Mouse (Mus musculus) intestine, embryonic 16.5 days (tissue): ENCODE measurements around the gene Tmem273. TPM values are rescaled to one million over a fixed set of nuclear protein-coding genes. Genes with fewer than 3 reads are reported as not detected.

ENCODE experiments used
- ATAC-seq: fragments of 200-750 bp; cut with Nextera tagmentation; 2 replicates; pipeline ENCODE4 v1.8.0; 2017; ENCODE audit warnings: moderate TSS enrichment, moderate library complexity
- H3K27ac ChIP-seq: fragments of 300-500 bp; sonication (generic); 2 replicates; pipeline ENCODE4 v1.5.1; 2014; ENCODE audit warnings: mild to moderate bottlenecking, low read length
- H3K27me3 ChIP-seq: fragments of 300-500 bp; sonication (generic); replicated peaks from 2 replicates; pipeline ENCODE4 v1.6.1; 2014; ENCODE audit warnings: low read length, control low read depth, mixed read lengths; ENCODE audit not compliant: control insufficient read depth, insufficient read depth
- H3K36me3 ChIP-seq: fragments of 300-500 bp; sonication (generic); 2 replicates; pipeline ENCODE4 v1.6.1; 2014; ENCODE audit warnings: low read length, control low read depth; ENCODE audit not compliant: control insufficient read depth, insufficient read depth
- H3K4me1 ChIP-seq: fragments of 300-500 bp; sonication (generic); 2 replicates; pipeline ENCODE4 v1.6.1; 2014; ENCODE audit warnings: low read length, control low read depth, mixed read lengths; ENCODE audit not compliant: control insufficient read depth, insufficient read depth
- H3K4me2 ChIP-seq: fragments of 300-500 bp; sonication (generic); 2 replicates; pipeline ENCODE4 v1.6.1; 2014; ENCODE audit warnings: low read depth, low read length, control low read depth
- H3K4me3 ChIP-seq: fragments of 300-500 bp; sonication (generic); 2 replicates; pipeline ENCODE4 v1.5.1; 2014; ENCODE audit warnings: mild to moderate bottlenecking, low read length
- H3K9ac ChIP-seq: fragments of 300-500 bp; sonication (generic); 2 replicates; pipeline ENCODE4 v1.6.1; 2014; ENCODE audit warnings: low read depth, low read length
- H3K9me3 ChIP-seq: fragments of 300-500 bp; sonication (generic); 2 replicates; pipeline ENCODE4 v1.6.1; 2016; ENCODE audit warnings: low read length, control low read depth; ENCODE audit not compliant: control insufficient read depth
- WGBS: fragments of 180-500 bp; shearing (Covaris S2); extraction: QIAGEN DNeasy Blood & Tissue Kit; methylation state at CpG from one replicate; pipeline ENCODE4 v1.1.7; 2014; 5-methylcytosine and 5-hydroxymethylcytosine counted together
- polyA plus RNA-seq: library from polyadenylated mRNA; unstranded; fragments of >200 nt; fragmentation: Nextera tagmentation; extraction: Ambion mirVana; gene quantifications from 2 replicates; pipeline ENCODE4 v1.2.1, GENCODE M21; 2015

The Tmem273 gene
- polyA plus RNA-seq = 2.2 and 2.5 TPM in 2 replicates

GRCm38 (mm10) chr14:32785556-32786130 lies at the start of gene Tmem273:
TSS of gene Tmem273 (plus strand) at chr14:32785963.
- H3K9me3 ChIP-seq = no peaks in the 10 kb centered on the region
- no peak within 1 kb of the TSS for H3K4me2 ChIP-seq
- H3K27me3 ChIP-seq = no peaks in the 10 kb centered on the region
- H3K4me1 ChIP-seq = 0 out of 2 replicates have a peak, but pooled peaks cover 3% of the 10 kb centered on the region
- no peak within 1 kb of the TSS for H3K4me3 ChIP-seq
- WGBS = 72% methylated on average over 3 of the region's 3 CpGs
- ATAC-seq = no peak
- no peaks in the 10 kb centered on the region for H3K36me3 ChIP-seq
- no peak within 1 kb of the TSS for H3K9ac ChIP-seq
- H3K27ac ChIP-seq = no peak within 1 kb of the TSS

- no peak overlapping the region for H3K4me3 ChIP-seq
- H3K27ac ChIP-seq = no peak overlapping the region
- no peaks in the 10 kb centered on the region for H3K9me3 ChIP-seq
- H3K4me1 ChIP-seq = no peaks in the 10 kb centered on the region
- ATAC-seq = no peak
- no peaks in the 10 kb centered on the region for H3K27me3 ChIP-seq
- no peak overlapping the region for H3K4me2 ChIP-seq
- H3K9ac ChIP-seq = no peak overlapping the region
- H3K36me3 ChIP-seq = no peaks in the 10 kb centered on the region
- 80% methylated on average over 6 of the region's 6 CpGs for whole genome bisulfite sequencing
These were observed 49.2 kb upstream of the Tmem273 start for GRCm38 (mm10) chr14:32736561-32736960.

GRCm38 (mm10) chr14:32738586-32738985 lies 47.2 kb upstream of the Tmem273 start:
- H3K4me3 ChIP-seq = no peak overlapping the region
- 89% methylated on average over 5 of the region's 5 CpGs for WGBS
- no peaks in the 10 kb centered on the region for H3K4me1 ChIP-seq
- ATAC-seq = no peak
- H3K9me3 ChIP-seq = no peaks in the 10 kb centered on the region
- no peak overlapping the region for H3K9ac ChIP-seq
- H3K27ac ChIP-seq = no peak overlapping the region
- no peak overlapping the region for H3K4me2 ChIP-seq
- H3K27me3 ChIP-seq = no peaks in the 10 kb centered on the region
- no peaks in the 10 kb centered on the region for H3K36me3 ChIP-seq

GRCm38 (mm10) chr14:32748519-32748918 lies 37.2 kb upstream of the Tmem273 start:
- H3K9me3 ChIP-seq = no peaks in the 10 kb centered on the region
- no peak overlapping the region for H3K27ac ChIP-seq
- no peak overlapping the region for H3K4me2 ChIP-seq
- no peak overlapping the region for H3K9ac ChIP-seq
- 75% methylated on average over 6 of the region's 6 CpGs for WGBS
- H3K4me1 ChIP-seq = no peaks in the 10 kb centered on the region
- H3K4me3 ChIP-seq = no peak overlapping the region
- H3K36me3 ChIP-seq = no peaks in the 10 kb centered on the region
- H3K27me3 ChIP-seq = no peaks in the 10 kb centered on the region
- no peak for ATAC-seq

- Histone ChIP-seq H3K4me3 (no peak overlapping the region), H3K27me3 (no peaks in the 10 kb centered on the region), H3K9ac (no peak overlapping the region), H3K27ac (no peak overlapping the region), H3K4me2 (no peak overlapping the region), H3K4me1 (no peaks in the 10 kb centered on the region), H3K36me3 (no peaks in the 10 kb centered on the region), H3K9me3 (no peaks in the 10 kb centered on the region)
- ATAC-seq = no peak
- 74% methylated on average over 6 of the region's 6 CpGs for WGBS
These were observed 35.0 kb upstream of the Tmem273 start for GRCm38 (mm10) chr14:32750727-32751126.

GRCm38 (mm10) chr14:32754286-32754685 lies 31.5 kb upstream of the Tmem273 start:
- WGBS = 34% methylated on average over 1 of the region's 1 CpGs
- Histone ChIP-seq H3K36me3 (no peaks in the 10 kb centered on the region), H3K4me1 (no peaks in the 10 kb centered on the region), H3K9me3 (no peaks in the 10 kb centered on the region), H3K27ac (no peak overlapping the region), H3K4me2 (no peak overlapping the region), H3K27me3 (no peaks in the 10 kb centered on the region), H3K9ac (no peak overlapping the region), H3K4me3 (no peak overlapping the region)
- no peak for ATAC-seq

- Histone ChIP-seq H3K4me1 (no peaks in the 10 kb centered on the region), H3K4me2 (no peak overlapping the region), H3K36me3 (no peaks in the 10 kb centered on the region), H3K9me3 (no peaks in the 10 kb centered on the region), H3K9ac (no peak overlapping the region), H3K27ac (no peak overlapping the region), H3K27me3 (no peaks in the 10 kb centered on the region), H3K4me3 (no peak overlapping the region)
- WGBS = 71% methylated on average over 1 of the region's 1 CpGs
- ATAC-seq = no peak
These were observed 23.6 kb upstream of the Tmem273 start for GRCm38 (mm10) chr14:32762177-32762576.

GRCm38 (mm10) chr14:32770563-32770962 lies 15.2 kb upstream of the Tmem273 start:
- no peak overlapping the region for H3K4me3 ChIP-seq
- no peak overlapping the region for H3K9ac ChIP-seq
- H3K9me3 ChIP-seq = no peaks in the 10 kb centered on the region
- no peak overlapping the region for H3K4me2 ChIP-seq
- no peak overlapping the region for H3K27ac ChIP-seq
- H3K4me1 ChIP-seq = peaks cover 5% of the 10 kb centered on the region; the same call in 1 of the 2 replicates
- 58% methylated on average over 6 of the region's 6 CpGs for WGBS
- peak; percentile 66 for ATAC-seq
- H3K27me3 ChIP-seq = no peaks in the 10 kb centered on the region
- H3K36me3 ChIP-seq = no peaks in the 10 kb centered on the region

- Histone ChIP-seq H3K9me3 (no peaks in the 10 kb centered on the region), H3K27ac (no peak overlapping the region), H3K27me3 (no peaks in the 10 kb centered on the region), H3K36me3 (no peaks in the 10 kb centered on the region), H3K4me2 (no peak overlapping the region), H3K9ac (no peak overlapping the region), H3K4me1 (peaks cover 5% of the 10 kb centered on the region; the same call in 1 of the 2 replicates), H3K4me3 (no peak overlapping the region)
- peak; percentile 81 for ATAC-seq
- WGBS = 40% methylated on average over 4 of the region's 4 CpGs
These were observed 13.7 kb upstream of the Tmem273 start for GRCm38 (mm10) chr14:32772085-32772484.

- Histone ChIP-seq H3K4me1 (peaks cover 5% of the 10 kb centered on the region; the same call in 1 of the 2 replicates), H3K4me3 (no peak overlapping the region), H3K36me3 (no peaks in the 10 kb centered on the region), H3K9me3 (no peaks in the 10 kb centered on the region), H3K4me2 (no peak overlapping the region), H3K27me3 (no peaks in the 10 kb centered on the region), H3K9ac (no peak overlapping the region), H3K27ac (no peak overlapping the region)
- ATAC-seq = no peak
- 55% methylated on average over 3 of the region's 3 CpGs for WGBS
These were observed 13.0 kb upstream of the Tmem273 start for GRCm38 (mm10) chr14:32772791-32773190.
